ENCODE assay signal across 8 mouse cellular contexts in the genomic region with DNA sequence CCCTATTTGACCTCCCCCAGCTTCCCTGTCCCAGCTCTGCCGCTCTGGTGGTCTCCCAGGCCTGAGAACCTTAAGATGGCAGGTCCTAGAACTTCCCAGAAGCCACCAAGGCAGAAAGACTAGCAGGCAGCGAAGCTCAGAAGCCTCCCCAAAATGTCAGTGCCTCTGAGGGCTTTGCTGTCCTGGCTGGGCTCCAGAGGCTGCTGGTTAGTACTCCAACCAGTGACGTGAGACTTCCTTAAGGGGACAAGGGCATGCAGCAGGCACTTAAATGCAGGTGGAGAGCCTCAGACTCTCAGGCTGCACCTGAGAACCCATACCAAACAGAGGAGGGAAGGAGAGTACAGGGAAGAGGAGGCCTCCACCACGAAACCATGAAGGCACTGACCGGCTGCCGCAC. TPM values are rescaled to one million over a fixed set of nuclear protein-coding genes. Genes with fewer than 3 reads are reported as not detected.
A peak's percentile ranks its signal among the peaks of the same experiment; 100 is the strongest.
DNase-seq lines count a peak whose midpoint lies in the region; ATAC-seq and TF ChIP-seq lines count a peak whose summit lies in the region.

No protein-coding gene starts in this region.

- peaks cover 56% of the 10 kb centered on the region for H3K79me2 ChIP-seq in liver, adult 2 months (ENCODE audit: control insufficient read depth, insufficient read depth, low read length)

- H3K36me3 ChIP-seq in liver, adult 2 months (ENCODE audit: control insufficient read depth, insufficient read depth, low read length): 0 out of 2 replicates have a peak, but pooled peaks cover 1% of the 10 kb centered on the region
- peaks cover 69% of the 10 kb centered on the region for H3K36me3 ChIP-seq in embryonic facial prominence, embryonic 10.5 days (replicated peaks)
- H3K36me3 ChIP-seq in small intestine, adult 2 months (ENCODE audit: control insufficient read depth, insufficient read depth, low read length): peaks cover 32% of the 10 kb centered on the region
- H3K36me3 ChIP-seq in forebrain, embryonic 11.5 days (ENCODE audit: control insufficient read depth, insufficient read depth, low read length): peaks cover 19% of the 10 kb centered on the region; the same call in 1 of the 2 replicates

- ATAC-seq in forebrain, embryonic 11.5 days (replicated peaks; ENCODE audit: low FRiP score): no peak

- H3K27me3 ChIP-seq in liver, adult 2 months (ENCODE audit: control insufficient read depth, insufficient read depth, low read length): no peaks in the 10 kb centered on the region
- no peaks in the 10 kb centered on the region for H3K27me3 ChIP-seq in embryonic facial prominence, embryonic 10.5 days (replicated peaks; ENCODE audit: low read depth, poor library complexity, severe bottlenecking)
- H3K27me3 ChIP-seq in small intestine, adult 2 months (ENCODE audit: control insufficient read depth, insufficient read depth, low read length): no peaks in the 10 kb centered on the region
- H3K27me3 ChIP-seq in forebrain, embryonic 11.5 days (ENCODE audit: control insufficient read depth, insufficient read depth, low read length): no peaks in the 10 kb centered on the region

- no peak for TF ChIP-seq POLR2A in liver, adult 2 months (IDR thresholded peaks at IDR 0.05; ENCODE audit: extremely low read depth, insufficient read depth, low read length)
- TF ChIP-seq POLR2A in small intestine, adult 2 months (IDR thresholded peaks at IDR 0.05; ENCODE audit: low read depth, low read length): no peak

- no peak overlapping the region for H3K4me2 ChIP-seq in forebrain, embryonic 11.5 days (ENCODE audit: low read depth, low read length, severe bottlenecking)

- H3K4me3 ChIP-seq in liver, adult 2 months (ENCODE audit: insufficient read depth, low read depth, low read length): no peak overlapping the region
- H3K4me3 ChIP-seq in embryonic facial prominence, embryonic 10.5 days: peak overlapping the region; percentile 16; the same call in 1 of the 2 replicates
- peak overlapping the region; percentile 35 for H3K4me3 ChIP-seq in small intestine, adult 2 months (ENCODE audit: low read depth, low read length)
- no peak overlapping the region for H3K4me3 ChIP-seq in forebrain, embryonic 11.5 days (ENCODE audit: low read depth, low read length)

- peak; percentile 29 for DNase-seq in liver, adult 2 months (ENCODE audit: extremely low read depth, low read depth, low spot score)
- no peak for DNase-seq in liver
- DNase-seq in embryonic facial prominence, embryonic 10.5 days (ENCODE audit: low spot score): no peak
- peak; percentile 59 to 77 for DNase-seq in kidney, postnatal 36 days
- no peak for DNase-seq in left cerebral cortex, adult 8-10 months (ENCODE audit: low spot score in 2 of 2)
- DNase-seq in forebrain, embryonic 11.5 days (ENCODE audit: low spot score): no peak
- no peak for DNase-seq in frontal cortex, postnatal 10 days (ENCODE audit: low spot score in 2 of 2)

- H3K9me3 ChIP-seq in embryonic facial prominence, embryonic 10.5 days: no peaks in the 10 kb centered on the region
- H3K9me3 ChIP-seq in forebrain, embryonic 11.5 days (ENCODE audit: control insufficient read depth, low read length): no peaks in the 10 kb centered on the region

- no peak for TF ChIP-seq CTCF in liver, adult 2 months (IDR thresholded peaks at IDR 0.05; ENCODE audit: low read depth, low read length)
- no peak for TF ChIP-seq CTCF in small intestine, adult 2 months (IDR thresholded peaks at IDR 0.05; ENCODE audit: extremely low read depth, insufficient read length, insufficient replicate concordance, low read depth, low read length)

- H3K4me1 ChIP-seq in liver, adult 2 months (ENCODE audit: control insufficient read depth, insufficient read depth, low read length): peaks cover 29% of the 10 kb centered on the region
- H3K4me1 ChIP-seq in embryonic facial prominence, embryonic 10.5 days: peaks cover 40% of the 10 kb centered on the region
- H3K4me1 ChIP-seq in small intestine, adult 2 months (ENCODE audit: control insufficient read depth, insufficient read depth, insufficient read length, low read length): peaks cover 41% of the 10 kb centered on the region
- peaks cover 15% of the 10 kb centered on the region; the same call in 1 of the 2 replicates for H3K4me1 ChIP-seq in forebrain, embryonic 11.5 days (replicated peaks; ENCODE audit: control insufficient read depth, insufficient read depth, low read length)

- H3K9ac ChIP-seq in liver, adult 2 months (ENCODE audit: low read depth, low read length): peak overlapping the region; percentile 37
- H3K9ac ChIP-seq in forebrain, embryonic 11.5 days (ENCODE audit: low read length): no peak overlapping the region

- 66% methylated on average over 6 of the region's 6 CpGs for WGBS in liver, adult 2 months
- WGBS in embryonic facial prominence, embryonic 10.5 days: 93% methylated on average over 6 of the region's 6 CpGs
- 37% methylated on average over 6 of the region's 6 CpGs for WGBS in small intestine, adult 2 months
- WGBS in forebrain, embryonic 11.5 days: 93% methylated on average over 6 of the region's 6 CpGs

- peak overlapping the region; percentile 53 for H3K27ac ChIP-seq in liver, adult 2 months (replicated peaks; ENCODE audit: insufficient read depth, low read depth, low read length)
- H3K27ac ChIP-seq in embryonic facial prominence, embryonic 10.5 days (replicated peaks): 0 out of 2 replicates have a peak overlapping the region, but pooled peaks have one; percentile 3
- H3K27ac ChIP-seq in small intestine, adult 2 months (ENCODE audit: insufficient read depth, low read depth, low read length): peak overlapping the region; percentile 83
- H3K27ac ChIP-seq in forebrain, embryonic 11.5 days (ENCODE audit: low read depth, low read length): no peak overlapping the region

RNA-seq across cellular contexts. Expression of a gene that starts 3.6 kb away (rescaled TPM):
- 24.2 and 39.9 TPM in 2 replicates for total RNA-seq in liver, adult 2 months (2014; rRNA removed)
- 93.2 and 112 TPM in 2 replicates for polyA plus RNA-seq in liver, adult 2 months (2012; rRNA removed)
- polyA plus RNA-seq in embryonic facial prominence, embryonic 10.5 days (2016; fragmentation: Nextera tagmentation; extraction: Ambion mirVana): 138 and 146 TPM in 2 replicates
- polyA plus RNA-seq in small intestine, adult 2 months (2012; rRNA removed): 121 and 278 TPM in 2 replicates
- total RNA-seq in left cerebral cortex, adult 8-10 months (2022): 100 to 1,000 TPM; 149 to 165 (median 157) TPM
- polyA plus RNA-seq in forebrain, embryonic 11.5 days (2014; fragmentation: Nextera tagmentation; extraction: Ambion mirVana): 123 and 132 TPM in 2 replicates

RNA-seq across cellular contexts. Expression of a gene that starts 31.6 kb away (rescaled TPM):
- 0.40 and 0.46 TPM in 2 replicates for total RNA-seq in liver, adult 2 months (2014; rRNA removed)
- 0.21 and 0.35 TPM in 2 replicates for polyA plus RNA-seq in liver, adult 2 months (2012; rRNA removed)
- polyA plus RNA-seq in embryonic facial prominence, embryonic 10.5 days (2016; fragmentation: Nextera tagmentation; extraction: Ambion mirVana): 10.5 and 11.9 TPM in 2 replicates
- 0.74 and 0.85 TPM in 2 replicates for polyA plus RNA-seq in small intestine, adult 2 months (2012; rRNA removed)
- 1 to 10 TPM; 1.9 to 2.3 (median 2.1) TPM for total RNA-seq in left cerebral cortex, adult 8-10 months (2022)
- 19.0 and 19.5 TPM in 2 replicates for polyA plus RNA-seq in forebrain, embryonic 11.5 days (2014; fragmentation: Nextera tagmentation; extraction: Ambion mirVana)

RNA-seq across cellular contexts. Expression of a gene that starts 38.1 kb away (rescaled TPM):
- 0.07 and 0.09 TPM in 2 replicates for total RNA-seq in liver, adult 2 months (2014; rRNA removed)
- 0.01 and 0.05 TPM in 2 replicates for polyA plus RNA-seq in liver, adult 2 months (2012; rRNA removed)
- polyA plus RNA-seq in embryonic facial prominence, embryonic 10.5 days (2016; fragmentation: Nextera tagmentation; extraction: Ambion mirVana): 5.6 and 5.7 TPM in 2 replicates
- polyA plus RNA-seq in small intestine, adult 2 months (2012; rRNA removed): 0.52 and 0.68 TPM in 2 replicates
- 10 to 100 TPM in 1 of 4 experiments, 1 to 10 TPM in 3; 5.9 to 11.5 (median 8.9) TPM for total RNA-seq in left cerebral cortex, adult 8-10 months (2022)
- polyA plus RNA-seq in forebrain, embryonic 11.5 days (2014; fragmentation: Nextera tagmentation; extraction: Ambion mirVana): 8.6 and 10.4 TPM in 2 replicates

RNA-seq across cellular contexts. Expression of a gene that starts 41.3 kb away (rescaled TPM):
- 0.07 TPM in 1 of 2 replicates, not detected in the other for total RNA-seq in liver, adult 2 months (2014; rRNA removed)
- not detected in 2 replicates for polyA plus RNA-seq in liver, adult 2 months (2012; rRNA removed)
- 0.59 and 0.86 TPM in 2 replicates for polyA plus RNA-seq in embryonic facial prominence, embryonic 10.5 days (2016; fragmentation: Nextera tagmentation; extraction: Ambion mirVana)
- 0.05 and 0.14 TPM in 2 replicates for polyA plus RNA-seq in small intestine, adult 2 months (2012; rRNA removed)
- total RNA-seq in left cerebral cortex, adult 8-10 months (2022): 10 to 100 TPM; 60.8 to 66.8 (median 62.2) TPM
- polyA plus RNA-seq in forebrain, embryonic 11.5 days (2014; fragmentation: Nextera tagmentation; extraction: Ambion mirVana): 1.4 and 1.8 TPM in 2 replicates

RNA-seq across cellular contexts. Expression of a gene that starts 49.7 kb away (rescaled TPM):
- not detected in 2 replicates for total RNA-seq in liver, adult 2 months (2014; rRNA removed)
- not detected in 2 replicates for polyA plus RNA-seq in liver, adult 2 months (2012; rRNA removed)
- 0.09 and 0.10 TPM in 2 replicates for polyA plus RNA-seq in embryonic facial prominence, embryonic 10.5 days (2016; fragmentation: Nextera tagmentation; extraction: Ambion mirVana)
- polyA plus RNA-seq in small intestine, adult 2 months (2012; rRNA removed): not detected in 2 replicates
- total RNA-seq in left cerebral cortex, adult 8-10 months (2022): 1 to 10 TPM; 4.4 to 6.5 (median 5.5) TPM
- polyA plus RNA-seq in forebrain, embryonic 11.5 days (2014; fragmentation: Nextera tagmentation; extraction: Ambion mirVana): 0.39 TPM in 1 of 2 replicates, not detected in the other

Comparison
In these comparisons a context has a peak if more than half of its experiments do, and no peak if none do; other contexts are left out.
1. DNase-seq: peak in liver, adult 2 months (single experiment) and kidney, postnatal 36 days (2 of 2); none in liver (single experiment), embryonic facial prominence, embryonic 10.5 days (single experiment), left cerebral cortex, adult 8-10 months (0 of 2), forebrain, embryonic 11.5 days (single experiment) and frontal cortex, postnatal 10 days (0 of 2).
2. H3K4me3 ChIP-seq: peak in embryonic facial prominence, embryonic 10.5 days (single experiment) and small intestine, adult 2 months (single experiment); none in liver, adult 2 months (single experiment) and forebrain, embryonic 11.5 days (single experiment).